ENCODE assay signal across 28 mouse cellular contexts in genomic region chr5:90504742-90505141, GRCm38 (mm10). TPM values are rescaled to one million over a fixed set of nuclear protein-coding genes. Genes with fewer than 3 reads are reported as not detected.
DNase-seq lines count a peak whose midpoint lies in the region; ATAC-seq and TF ChIP-seq lines count a peak whose summit lies in the region.
"Had no signal": no experiment of that assay in that cellular context is flagged by ENCODE, and none has a peak within 500 bp of the region (broad histone marks: within the 10 kb centered on the region; RNA-seq: fewer than 3 reads in every experiment).

No protein-coding gene starts in this region.

- ATAC-seq in megakaryocyte, adult 5-6 weeks (ENCODE audit: poor library complexity, severe bottlenecking), result peak; percentile 72
- 0 out of 2 replicates have a peak, but pooled peaks have one; percentile 15 for ATAC-seq in stomach, postnatal 0 days (ENCODE audit: low FRiP score, low TSS enrichment)
- ATAC-seq: forebrain, embryonic 16.5 days; inflammation-experienced regulatory T-cells, adult 6 months had no signal

- WGBS in stomach, postnatal 0 days, result 62% methylated on average over 11 of the region's 11 CpGs
- WGBS in forebrain, embryonic 10.5 days, result 88% methylated on average over 11 of the region's 11 CpGs

- no peak overlapping the region for H3K27ac ChIP-seq in MEL (ENCODE audit: control insufficient read depth, low read depth, low read length)
- H3K27ac ChIP-seq in stomach, postnatal 0 days (replicated peaks), result no peak overlapping the region
- H3K27ac ChIP-seq in forebrain, embryonic 10.5 days, result no peak overlapping the region
- H3K27ac ChIP-seq: heart, embryonic 15.5 days; hindbrain, embryonic 14.5 days; kidney, postnatal 0 days; midbrain, embryonic 12.5 days; neural tube, embryonic 15.5 days had no signal

- peak; percentile 34 for DNase-seq in 3T3-L1 (ENCODE audit: low read depth, low spot score)
- peak; percentile 42 for DNase-seq in MEL (ENCODE audit: low read depth, low spot score)
- no peak for DNase-seq in stomach, postnatal 0 days (ENCODE audit: low spot score)
- no peak for DNase-seq in frontal cortex, postnatal 25 days (ENCODE audit: low spot score in 2 of 2)
- no peak for DNase-seq in cerebellum, postnatal 36 days
- no peak for DNase-seq in forebrain, embryonic 10.5 days (ENCODE audit: extremely low spot score, low spot score)
- DNase-seq: adrenal gland, postnatal 25 days; cerebellum, adult 11 months; cerebellum, adult 9-11 months; gastrocnemius, postnatal 25 days; heart, postnatal 36 days; kidney, adult 18-20 months; lung, postnatal 4 days; thymus, adult 18-20 months had no signal

- no peak for TF ChIP-seq CTCF in MEL (IDR thresholded peaks at IDR 0.05 in 2 of 3, conservative IDR thresholded peaks at IDR 0.05 in 1 of 3; ENCODE audit: control insufficient read depth in 1 of 3, insufficient read depth in 1 of 3, low read depth in 2 of 3, low read length in 3 of 3, poor library complexity in 1 of 3, severe bottlenecking in 1 of 3)
- TF ChIP-seq CTCF in stomach, postnatal 0 days (IDR thresholded peaks at IDR 0.05; ENCODE audit: low read depth), result no peak

- H3K4me3 ChIP-seq in MEL (ENCODE audit: control insufficient read depth in 1 of 2, insufficient read depth in 1 of 2, low read depth in 2 of 2, low read length in 2 of 2), result no peak overlapping the region
- no peak overlapping the region for H3K4me3 ChIP-seq in stomach, postnatal 0 days (ENCODE audit: low read depth, low read length)
- H3K4me3 ChIP-seq in forebrain, embryonic 10.5 days, result no peak overlapping the region
- H3K4me3 ChIP-seq: heart, embryonic 15.5 days; midbrain, embryonic 12.5 days; neural tube, embryonic 15.5 days had no signal

- no peaks in the 10 kb centered on the region for H3K79me2 ChIP-seq in MEL (ENCODE audit: control insufficient read depth, insufficient read depth, low read length, poor library complexity)

- no peaks in the 10 kb centered on the region for H3K4me1 ChIP-seq in MEL (ENCODE audit: control insufficient read depth in 1 of 2, insufficient read depth in 2 of 2, low read length in 2 of 2)
- no peaks in the 10 kb centered on the region for H3K4me1 ChIP-seq in stomach, postnatal 0 days (replicated peaks; ENCODE audit: control insufficient read depth, insufficient read depth)
- H3K4me1 ChIP-seq in forebrain, embryonic 10.5 days, result peaks cover 5% of the 10 kb centered on the region; the same call in 1 of the 2 replicates
- H3K4me1 ChIP-seq: heart, embryonic 15.5 days; midbrain, embryonic 12.5 days; neural tube, embryonic 15.5 days had no signal

- no peak for TF ChIP-seq POLR2A in MEL (IDR thresholded peaks at IDR 0.05; ENCODE audit: control insufficient read depth in 1 of 2, insufficient read depth in 1 of 2, low read depth in 1 of 2, low read length in 2 of 2, poor library complexity in 1 of 2)

- no peaks in the 10 kb centered on the region for H3K36me3 ChIP-seq in MEL (ENCODE audit: control insufficient read depth in 1 of 2, insufficient read depth in 2 of 2, low read length in 2 of 2)
- no peaks in the 10 kb centered on the region for H3K36me3 ChIP-seq in stomach, postnatal 0 days (ENCODE audit: control insufficient read depth, insufficient read depth, low read length)
- H3K36me3 ChIP-seq in forebrain, embryonic 10.5 days (replicated peaks), result no peaks in the 10 kb centered on the region
- H3K36me3 ChIP-seq: heart, embryonic 15.5 days; midbrain, embryonic 12.5 days; neural tube, embryonic 15.5 days had no signal

- no peak overlapping the region for H3K9ac ChIP-seq in MEL (ENCODE audit: control insufficient read depth, low read depth, low read length, poor library complexity, severe bottlenecking)
- H3K9ac ChIP-seq in stomach, postnatal 0 days (ENCODE audit: low read length), result no peak overlapping the region
- H3K9ac ChIP-seq: heart, embryonic 15.5 days; hindbrain, embryonic 14.5 days; midbrain, embryonic 12.5 days; neural tube, embryonic 15.5 days had no signal

- no peak for TF ChIP-seq RAD21 in MEL (IDR thresholded peaks at IDR 0.05; ENCODE audit: low read depth, low read length)

- no peaks in the 10 kb centered on the region; a peak in 3 of 4 replicates for H3K27me3 ChIP-seq in MEL (ENCODE audit: control insufficient read depth in 1 of 2, insufficient read depth in 2 of 2, low read length in 2 of 2)
- no peaks in the 10 kb centered on the region for H3K27me3 ChIP-seq in stomach, postnatal 0 days (ENCODE audit: control insufficient read depth, insufficient read depth, low read length)
- H3K27me3 ChIP-seq in forebrain, embryonic 10.5 days (ENCODE audit: poor library complexity, severe bottlenecking), result no peaks in the 10 kb centered on the region
- H3K27me3 ChIP-seq: heart, embryonic 15.5 days; midbrain, embryonic 12.5 days; neural tube, embryonic 15.5 days had no signal

- no peaks in the 10 kb centered on the region for H3K9me3 ChIP-seq in MEL (replicated peaks; ENCODE audit: insufficient read depth, low read length)
- H3K9me3 ChIP-seq in stomach, postnatal 0 days (ENCODE audit: control insufficient read depth, low read length), result no peaks in the 10 kb centered on the region
- H3K9me3 ChIP-seq in forebrain, embryonic 10.5 days, result no peaks in the 10 kb centered on the region
- H3K9me3 ChIP-seq: heart, embryonic 15.5 days; midbrain, embryonic 12.5 days; neural tube, embryonic 15.5 days had no signal

- H3K4me2 ChIP-seq in stomach, postnatal 0 days (replicated peaks; ENCODE audit: low read depth), result no peak overlapping the region
- H3K4me2 ChIP-seq: heart, embryonic 15.5 days; hindbrain, embryonic 14.5 days; midbrain, embryonic 12.5 days; neural tube, embryonic 15.5 days had no signal

- TF ChIP-seq EP300 in MEL (IDR thresholded peaks at IDR 0.05; ENCODE audit: low read depth in 1 of 2, low read length in 2 of 2), result no peak
- TF ChIP-seq EP300 in stomach, postnatal 0 days (optimal IDR thresholded peaks at IDR 0.05), result no peak

TF ChIP-seq in MEL, 35 proteins besides CTCF, POLR2A, EP300 and RAD21:
- TF ChIP-seq USF2 (IDR thresholded peaks at IDR 0.05; ENCODE audit: borderline replicate concordance in 1 of 2, insufficient read depth in 1 of 2, low read depth in 1 of 2, low read length in 2 of 2) (no peak), MAX (IDR thresholded peaks at IDR 0.05; ENCODE audit: low read length) (peak; percentile 37; the same call in 1 of the 2 replicates), USF1 (IDR thresholded peaks at IDR 0.05; ENCODE audit: low read depth, low read length) (0 out of 2 replicates have a peak, but pooled peaks have one; percentile 22)

RNA-seq across cellular contexts. Expression of gene Afm, which starts 14.0 kb away (rescaled TPM):
- total RNA-seq in MEL (2012; rRNA removed), result not detected in 2 replicates
- polyA plus RNA-seq in MEL (2012; ENCODE audit: insufficient read depth in 1 of 2, insufficient read length in 2 of 2, low read depth in 1 of 2, low replicate concordance in 2 of 2, missing spikeins in 1 of 2), result not detected
- total RNA-seq in megakaryocyte, adult 5-6 weeks (2015), result not detected in 2 replicates
- not detected in 2 replicates for total RNA-seq in megakaryocyte, adult 5-6 weeks (2017)
- 2.2 and 2.3 TPM in 2 replicates for polyA plus RNA-seq in stomach, postnatal 0 days (2015; fragmentation: Nextera tagmentation; extraction: Ambion mirVana)
- not detected in 2 replicates for polyA plus RNA-seq in forebrain, embryonic 10.5 days (2016; fragmentation: Nextera tagmentation; extraction: Ambion mirVana)
- total RNA-seq: adrenal gland, postnatal 25 days; gastrocnemius, postnatal 25 days; heart, postnatal 36 days; layer of hippocampus, postnatal 10 days; left cerebral cortex, adult 8-10 months had no signal
- polyA plus RNA-seq: embryonic facial prominence, embryonic 14.5 days; forebrain, embryonic 16.5 days; heart, embryonic 15.5 days; hindbrain, embryonic 14.5 days; inflammation-experienced regulatory T-cells, adult 6 months; limb, embryonic 11.5 days; lung, embryonic 16.5 days; midbrain, embryonic 12.5 days; neural tube, embryonic 15.5 days; small intestine, adult 2 months had no signal

RNA-seq across cellular contexts. Expression of gene Afp, which starts 14.2 kb away (rescaled TPM):
- total RNA-seq in MEL (2012; rRNA removed), result 0.15 and 0.49 TPM in 2 replicates
- polyA plus RNA-seq in MEL (2012; ENCODE audit: insufficient read depth in 1 of 2, insufficient read length in 2 of 2, low read depth in 1 of 2, low replicate concordance in 2 of 2, missing spikeins in 1 of 2), result under 1 TPM in 1 of 2 experiments, not detected in 1; 0.39 TPM
- total RNA-seq in megakaryocyte, adult 5-6 weeks (2015), result not detected in 2 replicates
- not detected in 2 replicates for total RNA-seq in megakaryocyte, adult 5-6 weeks (2017)
- 25.1 and 56.2 TPM in 2 replicates for polyA plus RNA-seq in stomach, postnatal 0 days (2015; fragmentation: Nextera tagmentation; extraction: Ambion mirVana)
- polyA plus RNA-seq in forebrain, embryonic 10.5 days (2016; fragmentation: Nextera tagmentation; extraction: Ambion mirVana), result 0.11 TPM in 1 of 2 replicates, not detected in the other
- total RNA-seq: adrenal gland, postnatal 25 days; gastrocnemius, postnatal 25 days; heart, postnatal 36 days; layer of hippocampus, postnatal 10 days had no signal

RNA-seq across cellular contexts. Expression of gene Alb, which starts 44.0 kb away (rescaled TPM):
- total RNA-seq in MEL (2012; rRNA removed), result not detected in 2 replicates
- polyA plus RNA-seq in MEL (2012; ENCODE audit: insufficient read depth in 1 of 2, insufficient read length in 2 of 2, low read depth in 1 of 2, low replicate concordance in 2 of 2, missing spikeins in 1 of 2), result not detected
- not detected in 2 replicates for total RNA-seq in megakaryocyte, adult 5-6 weeks (2015)
- total RNA-seq in megakaryocyte, adult 5-6 weeks (2017), result not detected in 2 replicates
- polyA plus RNA-seq in stomach, postnatal 0 days (2015; fragmentation: Nextera tagmentation; extraction: Ambion mirVana), result 23.6 and 39.8 TPM in 2 replicates
- polyA plus RNA-seq in forebrain, embryonic 10.5 days (2016; fragmentation: Nextera tagmentation; extraction: Ambion mirVana), result not detected in 2 replicates
- total RNA-seq: heart, postnatal 36 days; layer of hippocampus, postnatal 10 days had no signal
- polyA plus RNA-seq: hindbrain, embryonic 14.5 days; inflammation-experienced regulatory T-cells, adult 6 months; midbrain, embryonic 12.5 days; small intestine, adult 2 months had no signal

RNA-seq across cellular contexts. Expression of gene 5830473C10Rik, which starts 56.2 kb away (rescaled TPM):
- total RNA-seq in MEL (2012; rRNA removed), result 4.9 and 5.9 TPM in 2 replicates
- polyA plus RNA-seq in MEL (2012; ENCODE audit: insufficient read depth in 1 of 2, insufficient read length in 2 of 2, low read depth in 1 of 2, low replicate concordance in 2 of 2, missing spikeins in 1 of 2), result 1 to 10 TPM in 1 of 2 experiments, not detected in 1; 9.3 TPM
- not detected in 2 replicates for total RNA-seq in megakaryocyte, adult 5-6 weeks (2015)
- total RNA-seq in megakaryocyte, adult 5-6 weeks (2017), result not detected in 2 replicates
- polyA plus RNA-seq in stomach, postnatal 0 days (2015; fragmentation: Nextera tagmentation; extraction: Ambion mirVana), result 0.16 TPM in 1 of 2 replicates, not detected in the other
- 0.06 TPM in 1 of 2 replicates, not detected in the other for polyA plus RNA-seq in forebrain, embryonic 10.5 days (2016; fragmentation: Nextera tagmentation; extraction: Ambion mirVana)
- total RNA-seq: adrenal gland, postnatal 25 days; gastrocnemius, postnatal 25 days; heart, postnatal 36 days had no signal
- polyA plus RNA-seq: forebrain, embryonic 16.5 days; heart, embryonic 15.5 days; limb, embryonic 11.5 days; midbrain, embryonic 12.5 days; small intestine, adult 2 months had no signal

Comparison
In these comparisons a context has a peak if more than half of its experiments do, and no peak if none do; other contexts are left out.
1. DNase-seq: peak in 3T3-L1 (single experiment) and MEL (single experiment); none in stomach, postnatal 0 days (single experiment), frontal cortex, postnatal 25 days (0 of 2), cerebellum, postnatal 36 days (0 of 2) and forebrain, embryonic 10.5 days (single experiment).
2. RNA of gene Afp, which starts 14.2 kb away (polyA plus RNA-seq): 25.1 to 56.2 TPM in stomach, postnatal 0 days; 0.39 TPM in MEL and 0.11 TPM in forebrain, embryonic 10.5 days; every median in the first group is over 10 times any median in the second.
3. RNA of gene Alb, which starts 44.0 kb away (polyA plus RNA-seq): 23.6 to 39.8 TPM in stomach, postnatal 0 days; not detected in MEL and not detected in forebrain, embryonic 10.5 days; every median in the first group is over 10 times any median in the second.